Mouse (Mus musculus) CH12.LX (cell line): ENCODE data around the gene Tnik. TPM values are rescaled to one million over a fixed set of nuclear protein-coding genes. Genes with fewer than 3 reads are reported as not detected.

Experiments
- DNase-seq: peaks from one replicate; pipeline ENCODE4 v3.0.0-alpha.2; 2013; ENCODE audit errors: extremely low read depth
- H3K27ac ChIP-seq: 2 replicates; pipeline ENCODE4 v1.5.1; 2012; ENCODE audit warnings: low read depth, mild to moderate bottlenecking, control low read depth, moderate library complexity; ENCODE audit not compliant: insufficient read depth
- H3K27me3 ChIP-seq: replicated peaks from 2 replicates; pipeline ENCODE3; 2012; ENCODE audit warnings: inconsistent platforms
- H3K36me3 ChIP-seq, 2 experiments: replicated peaks in 1 of 2; 2 replicates each; pipeline versions ENCODE3 to v1.6.1; 2012; ENCODE audit warnings: inconsistent platforms in 1 of 2, low read length in 1 of 2, mild to moderate bottlenecking in 1 of 2, mixed read lengths in 1 of 2, moderate library complexity in 1 of 2; ENCODE audit not compliant: control insufficient read depth in 1 of 2, insufficient read depth in 1 of 2
- H3K4me1 ChIP-seq, 2 experiments: 2 replicates each; pipeline ENCODE4 v1.6.1; 2012; ENCODE audit warnings: inconsistent platforms in 1 of 2, moderate library complexity in 1 of 2; ENCODE audit not compliant: insufficient read depth in 2 of 2, control insufficient read depth in 1 of 2
- H3K4me2 ChIP-seq: 2 replicates; pipeline ENCODE4 v1.6.1; 2012; ENCODE audit warnings: low read depth, mild to moderate bottlenecking, control low read depth; ENCODE audit not compliant: poor library complexity, insufficient read depth, severe bottlenecking
- H3K4me3 ChIP-seq, 3 experiments: fragments of 150-350 bp in 1 of 3; sonication (generic) in 1 of 3; replicated peaks in 1 of 3; 2 replicates each; pipeline versions ENCODE3 to v1.5.1; 2011 to 2012; ENCODE audit warnings: low read depth in 2 of 3, low read length in 2 of 3, mild to moderate bottlenecking in 2 of 3, moderate library complexity in 2 of 3, control low read depth in 1 of 3, improper control_type of control experiment in 1 of 3, inconsistent platforms in 1 of 3, mixed read lengths in 1 of 3; ENCODE audit not compliant: poor library complexity in 1 of 3
- H3K79me2 ChIP-seq: replicated peaks from 2 replicates; pipeline ENCODE4 v1.6.1; 2012; ENCODE audit warnings: mild to moderate bottlenecking, moderate library complexity; ENCODE audit not compliant: control insufficient read depth, poor library complexity, insufficient read depth, severe bottlenecking; ENCODE audit errors: extremely low read depth
- H3K9ac ChIP-seq: 2 replicates; pipeline ENCODE4 v1.6.1; 2012; ENCODE audit warnings: low read depth, mild to moderate bottlenecking, control low read depth, moderate library complexity; ENCODE audit not compliant: insufficient read depth
- H3K9me3 ChIP-seq: replicated peaks from 2 replicates; pipeline ENCODE3; 2012; ENCODE audit warnings: low read length, inconsistent platforms, mixed read lengths
- CHD1 ChIP-seq: IDR thresholded peaks from 2 replicates; pipeline ENCODE4 v1.6.1; 2012; ENCODE audit warnings: low read depth, low read length, improper control_type of control experiment, inconsistent platforms
- CTCF ChIP-seq, 2 experiments: IDR thresholded peaks in 1 of 2; conservative IDR thresholded peaks in 1 of 2; 2 replicates each; pipeline ENCODE4 v1.5.1; 2011 to 2012; ENCODE audit warnings: low read depth in 2 of 2, low read length in 2 of 2, improper control_type of control experiment in 1 of 2, inconsistent platforms in 1 of 2, mild to moderate bottlenecking in 1 of 2, moderate library complexity in 1 of 2
- ETS1 ChIP-seq: conservative IDR thresholded peaks from 2 replicates; pipeline ENCODE4 v1.6.1; 2012; ENCODE audit warnings: low read depth, mild to moderate bottlenecking, inconsistent platforms, low read length, improper control_type of control experiment, moderate library complexity
- GABPA ChIP-seq: IDR thresholded peaks from 2 replicates; pipeline ENCODE4 v1.6.1; 2012; ENCODE audit warnings: low read depth, low read length, improper control_type of control experiment, inconsistent platforms; ENCODE audit not compliant: insufficient replicate concordance
- JUND ChIP-seq: conservative IDR thresholded peaks from 2 replicates; pipeline ENCODE4 v1.6.1; 2011; ENCODE audit warnings: low read depth, low read length, improper control_type of control experiment
- MAZ ChIP-seq: IDR thresholded peaks from 2 replicates; pipeline ENCODE4 v1.6.1; 2012; ENCODE audit warnings: low read depth, mild to moderate bottlenecking, inconsistent platforms, low read length, improper control_type of control experiment, moderate library complexity
- MEF2A ChIP-seq: IDR thresholded peaks from 2 replicates; pipeline ENCODE4 v1.6.1; 2014; ENCODE audit warnings: low read depth, mild to moderate bottlenecking, inconsistent platforms, low read length, improper control_type of control experiment, borderline replicate concordance
- MXI1 ChIP-seq: IDR thresholded peaks from 2 replicates; pipeline ENCODE4 v1.6.1; 2011; ENCODE audit warnings: mild to moderate bottlenecking, low read depth, low read length, improper control_type of control experiment
- PAX5 ChIP-seq: IDR thresholded peaks from 2 replicates; pipeline ENCODE4 v1.6.1; 2012; ENCODE audit warnings: low read length, inconsistent platforms, mixed read lengths
- RAD21 ChIP-seq: IDR thresholded peaks from 2 replicates; pipeline ENCODE4 v1.6.1; 2011; ENCODE audit warnings: low read depth, mild to moderate bottlenecking, low read length, improper control_type of control experiment, moderate library complexity
- SIN3A ChIP-seq: IDR thresholded peaks from 2 replicates; pipeline ENCODE4 v1.6.1; 2012; ENCODE audit warnings: low read length, improper control_type of control experiment, inconsistent platforms
- SMC3 ChIP-seq: IDR thresholded peaks from 2 replicates; pipeline ENCODE4 v1.6.1; 2011; ENCODE audit warnings: low read depth, low read length, improper control_type of control experiment
- TBP ChIP-seq: conservative IDR thresholded peaks from 2 replicates; pipeline ENCODE4 v1.6.1; 2011; ENCODE audit warnings: low read depth, low read length, improper control_type of control experiment
- USF2 ChIP-seq: conservative IDR thresholded peaks from 2 replicates; pipeline ENCODE4 v1.6.1; 2011; ENCODE audit warnings: low read depth, low read length, improper control_type of control experiment
- dilution Hi-C: fragments of 300-500 bp; cut with MboI; formaldehyde crosslinking; loops from 2 replicates; pipeline ENCODE4 v1.14.3; 2020; ENCODE audit warnings: low sequenced_read_pairs; ENCODE audit not compliant: extremely low pct_unique_long_range_greater_than_20kb, extremely low pct_ligation_motif_present
- in situ Hi-C: fragments of 300-500 bp; cut with MboI; formaldehyde crosslinking; loops from 3 replicates; pipeline ENCODE4 v1.14.3; 2019; ENCODE audit warnings: low sequenced_read_pairs, low pct_ligation_motif_present, low pct_unique_long_range_greater_than_20kb, mixed read lengths
- polyA plus RNA-seq: library from polyadenylated mRNA; unstranded; fragments of >175 nt; gene quantifications from 2 replicates; pipeline ENCODE4 v1.2.1, GENCODE M21; 2012; ENCODE audit warnings: low read depth; ENCODE audit not compliant: insufficient read length
- total RNA-seq, 2 experiments: library from RNA; depleted of rRNA; stranded (reverse); fragments of 300-350 nt in 1 of 2; fragments of >200 nt in 1 of 2; gene quantifications; 2 replicates each; pipeline ENCODE4 v1.2.3; 2012 to 2014

Tnik gene
- total and polyA plus RNA-seq, 3 experiments = 0.08 TPM; not detected in 2

DNA sequence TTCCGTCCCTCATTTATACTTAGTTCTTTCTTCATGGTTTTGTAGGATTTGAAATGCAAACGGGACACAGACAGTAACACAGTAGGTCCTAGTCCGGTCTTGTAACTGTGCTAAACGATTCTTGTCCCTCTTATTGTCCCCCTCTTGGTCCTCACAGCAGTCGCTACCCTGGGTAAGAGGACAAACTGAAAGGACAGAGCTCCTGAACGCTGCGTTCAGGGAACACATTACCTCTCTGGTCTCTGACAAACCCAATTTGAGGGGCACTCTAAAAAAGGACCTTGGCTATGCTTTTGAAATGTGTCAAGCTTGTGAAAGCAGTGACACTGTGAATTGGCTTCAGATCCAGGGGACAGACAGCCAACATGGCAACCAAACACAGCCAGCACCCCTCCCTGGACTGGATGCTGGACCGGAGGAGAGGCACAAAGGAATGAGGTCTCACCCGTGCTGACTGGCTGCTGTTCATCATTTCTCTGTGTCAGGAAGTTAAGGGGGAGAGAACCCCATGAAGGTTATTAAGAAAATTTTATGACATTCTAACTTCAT is 37.6 kb upstream of the Tnik start:
- Histone ChIP-seq H3K9me3 (peaks cover 65% of the 10 kb centered on the region), H3K79me2 (no peaks in the 10 kb centered on the region), H3K27ac (no peak overlapping the region), H3K4me3 (no peak overlapping the region), H3K36me3 (no peaks in the 10 kb centered on the region), H3K4me1 (no peaks in the 10 kb centered on the region), H3K27me3 (no peaks in the 10 kb centered on the region), H3K4me2 (no peak overlapping the region), H3K9ac (no peak overlapping the region)
- in situ Hi-C loops = no loop called here
- DNase-seq = no peak
- dilution Hi-C loops = no loop called here
- TF ChIP-seq GABPA = no peak

DNA sequence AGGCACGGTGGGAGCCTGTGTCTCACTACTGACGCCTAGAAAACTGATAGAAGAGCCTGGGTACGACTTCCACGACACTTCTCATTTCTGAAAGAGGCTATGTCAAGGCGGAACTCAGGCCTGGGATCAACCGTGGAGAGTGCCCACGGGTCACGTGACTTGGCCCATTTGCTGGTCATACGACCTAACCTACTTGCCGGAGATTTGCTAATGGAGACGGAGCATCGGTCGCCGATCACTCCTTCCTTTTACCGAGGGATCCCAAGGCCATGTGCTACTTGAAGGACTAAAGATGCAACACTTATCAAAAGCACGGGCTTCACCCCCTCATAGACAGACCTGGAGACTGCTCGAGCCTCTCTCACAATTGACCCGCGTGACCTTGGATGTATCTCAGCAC is 36.8 kb upstream of the Tnik start:
- no peak overlapping the region for H3K4me3 ChIP-seq
- TF ChIP-seq PAX5 = no peak
- no peak for TF ChIP-seq CTCF (conservative IDR thresholded peaks at IDR 0.05 in 1 of 2, IDR thresholded peaks at IDR 0.05 in 1 of 2; ENCODE audit: low read depth in 2 of 2, low read length in 2 of 2)
- no peak for TF ChIP-seq JUND
- no peaks in the 10 kb centered on the region for H3K4me1 ChIP-seq
- DNase-seq = no peak
- in situ Hi-C loops = no loop called here
- H3K4me2 ChIP-seq = no peak overlapping the region
- H3K27me3 ChIP-seq = no peaks in the 10 kb centered on the region
- dilution Hi-C loops = no loop called here
- peaks cover 64% of the 10 kb centered on the region for H3K9me3 ChIP-seq
- no peak overlapping the region for H3K27ac ChIP-seq
- H3K79me2 ChIP-seq = no peaks in the 10 kb centered on the region
- H3K9ac ChIP-seq = no peak overlapping the region
- no peaks in the 10 kb centered on the region for H3K36me3 ChIP-seq

DNA sequence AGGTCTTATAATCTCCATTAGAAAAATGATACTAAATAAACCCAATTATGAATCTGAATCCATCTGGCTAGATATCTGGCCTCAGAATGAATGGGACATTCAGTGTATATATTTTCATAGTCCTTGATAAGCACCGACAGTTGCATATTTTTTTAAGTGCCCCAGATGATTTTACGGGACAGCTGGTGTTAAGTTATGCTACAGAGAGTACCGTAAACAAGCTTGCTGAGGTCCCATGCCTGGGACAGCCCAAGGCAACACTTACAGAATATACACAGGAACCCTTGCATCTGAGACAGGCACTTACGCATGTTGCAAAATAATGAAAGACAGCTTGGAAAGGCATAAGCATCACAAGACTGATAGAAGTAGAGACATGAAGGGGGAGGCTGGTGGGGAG is 34.1 kb upstream of the Tnik start:
- dilution Hi-C loops = no loop called here
- no peak for TF ChIP-seq CHD1
- TF ChIP-seq RAD21 = no peak
- TF ChIP-seq USF2 = no peak
- TF ChIP-seq TBP = no peak
- TF ChIP-seq MEF2A = no peak
- TF ChIP-seq SIN3A = no peak
- TF ChIP-seq SMC3 = no peak
- TF ChIP-seq MXI1 = no peak
- TF ChIP-seq ETS1 = no peak
- TF ChIP-seq MAZ = no peak
- TF ChIP-seq PAX5 = no peak
- H3K4me3 ChIP-seq = no peak overlapping the region
- H3K4me1 ChIP-seq = no peaks in the 10 kb centered on the region
- no peak overlapping the region for H3K9ac ChIP-seq
- H3K79me2 ChIP-seq = no peaks in the 10 kb centered on the region
- DNase-seq = no peak
- no peaks in the 10 kb centered on the region for H3K36me3 ChIP-seq
- H3K27ac ChIP-seq = no peak overlapping the region
- no peak overlapping the region for H3K4me2 ChIP-seq
- in situ Hi-C loops = no loop called here
- peaks cover 62% of the 10 kb centered on the region for H3K9me3 ChIP-seq
- no peaks in the 10 kb centered on the region for H3K27me3 ChIP-seq
